Mouse (Mus musculus) megakaryocyte, embryonic 14.5 days (primary cell): ENCODE measurements around the gene Mthfs.
"Not testable (repeated sequence)": the region's sequence is repeated elsewhere in the genome, so short reads cannot be mapped to it uniquely, and the experiment has no call there.

ENCODE experiments used
- FLI1 ChIP-seq: IDR thresholded peaks from 2 replicates; pipeline ENCODE4 v1.6.1; 2012; ENCODE audit warnings: low read length, inconsistent platforms, mixed read lengths
- GATA1 ChIP-seq: IDR thresholded peaks from 3 replicates; pipeline ENCODE4 v1.6.1; 2012; ENCODE audit warnings: mixed read lengths, low read length, inconsistent platforms, borderline replicate concordance

- TF ChIP-seq GATA1, FLI1: not testable (repeated sequence)
Observed at GRCm38 (mm10) chr9:89219668-89220067, 9.2 kb downstream of the Mthfs start.
